Mouse (Mus musculus) left cerebral cortex, postnatal 14 days (tissue): ENCODE measurements around the gene Myo16. TPM values are rescaled to one million over a fixed set of nuclear protein-coding genes. Genes with fewer than 3 reads are reported as not detected.

Experiments used
- DNase-seq, 2 experiments: peaks; one replicate each; pipeline ENCODE4 v3.0.0; 2021 to 2022; ENCODE audit warnings: low spot score in 2 of 2, mixed read lengths in 1 of 2
- intact Hi-C: fragments of 180-260 bp; cut with DNase I; formaldehyde crosslinking; loops from one replicate; pipeline ENCODE4 v1.15.1; 2025
- total RNA-seq, 2 experiments: library from RNA; stranded (reverse); gene quantifications; 2 replicates each; pipeline ENCODE4 v1.2.3; 2021

The Myo16 gene
- total RNA-seq, 2 experiments from 2014 or later, result 59.3 to 64.5 TPM

DNA sequence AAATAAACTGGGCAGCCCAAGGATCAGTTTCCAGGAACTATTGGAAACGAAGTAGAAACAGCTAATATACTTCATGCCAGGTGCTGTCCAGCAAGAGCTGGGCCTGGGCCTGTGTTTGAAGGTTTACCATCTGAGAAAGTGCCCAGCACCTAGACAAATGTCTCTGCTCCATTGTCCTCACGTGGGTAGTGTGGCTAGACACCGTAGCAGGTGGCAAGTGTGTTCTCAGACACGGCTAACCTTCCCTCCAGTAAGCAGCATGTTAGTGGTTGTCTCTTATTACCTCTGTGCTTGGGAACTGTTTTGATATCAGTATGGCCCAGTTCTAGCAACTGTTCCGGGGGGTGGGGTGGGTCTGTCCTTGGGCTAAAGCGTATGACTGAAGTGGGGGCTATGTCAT, 478.9 kb downstream of the Myo16 start:
- DNase-seq, result no peak

GRCm38 (mm10) chr8:10633360-10634140, 479.8 kb downstream of the Myo16 start:
- no peak for DNase-seq
- intact Hi-C loops, result no loop called here

More for the DNA sequence above, 478.9 kb downstream of the Myo16 start:
- intact Hi-C loops, result no loop called here

DNA sequence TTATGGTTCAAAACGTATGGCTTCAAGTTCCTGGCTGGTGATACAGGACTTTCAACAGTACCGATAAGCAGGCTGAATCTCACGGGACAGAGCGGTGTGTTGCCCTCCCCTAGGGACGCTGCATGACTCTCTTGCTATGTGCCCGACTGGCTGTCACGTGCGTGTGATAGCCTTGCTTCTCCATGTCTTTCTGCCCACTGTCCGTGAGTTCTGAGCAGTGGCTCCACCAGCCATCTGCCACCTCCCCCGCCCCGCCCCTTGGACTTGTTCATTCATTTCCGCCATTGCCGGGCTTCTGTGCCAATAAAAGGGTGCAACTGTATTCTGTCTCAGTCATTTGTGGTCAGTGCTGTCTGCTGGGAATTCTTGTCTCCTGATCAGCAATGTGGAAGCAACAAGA, 480.7 kb downstream of the Myo16 start:
- DNase-seq, result peak; percentile 12 to 20
- intact Hi-C loops, result no loop called here

DNA sequence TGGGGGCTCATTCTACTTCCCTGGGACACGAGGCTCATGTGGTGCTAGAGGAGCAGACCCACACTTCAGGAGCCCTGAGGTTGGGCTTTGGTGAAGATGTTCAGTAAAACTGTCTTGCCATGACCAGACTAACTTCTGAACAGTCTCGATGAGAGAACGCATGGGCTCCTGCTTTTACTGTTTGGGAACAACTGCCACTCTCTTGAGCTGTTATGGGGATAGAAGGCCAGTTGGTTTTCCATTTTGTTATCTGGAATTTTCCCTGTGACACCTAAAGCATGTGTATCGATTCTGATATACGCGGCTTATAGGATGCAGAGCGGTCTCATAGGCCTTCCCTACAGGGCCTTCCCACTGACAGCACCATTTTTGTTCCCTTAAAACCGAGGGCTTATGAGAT, 485.2 kb downstream of the Myo16 start:
- DNase-seq, result no peak
- intact Hi-C loops, result no loop called here

DNA sequence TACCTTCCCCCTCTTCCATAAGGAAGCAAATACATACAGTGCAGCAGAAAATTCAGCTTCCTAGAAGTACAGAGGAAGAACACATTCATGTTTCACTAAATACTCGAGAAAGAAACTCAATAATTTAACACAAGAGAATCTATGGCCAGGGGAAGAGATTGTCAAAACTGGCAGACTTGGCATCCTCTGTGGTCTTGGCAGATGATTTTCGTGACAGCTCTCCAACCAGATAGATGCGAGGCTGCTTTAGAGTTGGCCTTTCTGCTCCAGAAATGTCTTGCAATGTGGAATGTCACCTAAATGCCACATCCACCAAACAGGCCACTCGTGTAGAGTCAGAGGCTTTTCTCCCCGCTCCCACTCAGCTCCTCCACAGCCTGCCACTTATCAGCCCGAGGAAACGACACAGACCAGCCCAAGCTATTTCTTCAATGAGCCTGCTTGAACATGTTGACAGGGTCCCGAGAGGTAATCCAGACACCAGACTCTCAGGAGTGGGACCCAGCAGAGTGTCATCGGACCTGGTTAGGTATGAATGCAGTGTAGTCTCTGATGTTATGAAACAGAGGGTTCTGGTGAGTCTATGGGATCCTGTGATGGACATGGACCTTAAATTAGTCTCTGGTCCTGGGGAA, 486.6 kb downstream of the Myo16 start:
- intact Hi-C loops, result no loop called here
- DNase-seq, result no peak

DNA sequence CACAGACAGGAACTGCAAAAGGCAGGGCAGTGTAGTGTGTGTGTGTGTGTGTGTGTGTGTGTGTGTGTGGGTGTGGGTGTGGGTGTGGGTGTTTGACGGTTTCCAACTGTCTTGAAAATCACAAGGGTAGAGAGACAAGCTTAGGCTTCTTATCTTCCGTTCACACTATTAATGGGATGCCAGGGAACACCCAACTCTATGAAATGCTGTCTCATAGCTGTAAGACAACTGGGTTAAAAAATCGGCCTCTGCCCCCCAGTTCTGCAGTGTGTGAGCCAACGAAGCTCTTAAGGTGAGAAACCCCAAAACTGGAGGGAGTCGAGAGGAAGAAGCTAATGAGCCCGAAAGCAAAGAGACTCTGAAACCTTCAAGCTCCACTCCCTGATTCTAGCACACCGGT, 487.1 kb downstream of the Myo16 start:
- DNase-seq, result no peak

DNA sequence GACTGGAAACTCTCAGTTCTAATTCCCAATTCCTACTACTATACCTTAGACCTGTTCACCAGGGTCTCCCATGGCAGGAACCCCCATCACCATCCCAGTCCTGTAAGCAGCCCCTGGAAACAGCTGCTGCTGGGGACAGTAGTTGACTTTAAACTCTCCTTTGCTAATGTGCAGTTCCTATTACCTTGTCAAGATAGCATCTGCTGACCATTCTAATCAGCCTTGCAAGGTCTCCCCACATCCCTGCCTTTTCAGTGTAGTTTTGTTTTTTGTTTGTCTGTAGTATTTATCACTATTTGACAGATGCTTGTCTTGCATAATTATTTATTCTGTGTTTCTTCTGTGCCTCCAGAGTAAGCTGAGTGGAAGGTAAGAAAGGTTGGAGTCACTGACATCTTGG, 487.6 kb downstream of the Myo16 start:
- DNase-seq, result no peak
- intact Hi-C loops, result no loop called here

More for the DNA sequence above, 487.1 kb downstream of the Myo16 start:
- intact Hi-C loops, result no loop called here

- no peak for DNase-seq
- intact Hi-C loops, result no loop called here
These were observed 489.5 kb downstream of the Myo16 start for GRCm38 (mm10) chr8:10643244-10643643.

GRCm38 (mm10) chr8:10644481-10644880, 490.8 kb downstream of the Myo16 start:
- intact Hi-C loops, result no loop called here
- DNase-seq, result no peak

DNA sequence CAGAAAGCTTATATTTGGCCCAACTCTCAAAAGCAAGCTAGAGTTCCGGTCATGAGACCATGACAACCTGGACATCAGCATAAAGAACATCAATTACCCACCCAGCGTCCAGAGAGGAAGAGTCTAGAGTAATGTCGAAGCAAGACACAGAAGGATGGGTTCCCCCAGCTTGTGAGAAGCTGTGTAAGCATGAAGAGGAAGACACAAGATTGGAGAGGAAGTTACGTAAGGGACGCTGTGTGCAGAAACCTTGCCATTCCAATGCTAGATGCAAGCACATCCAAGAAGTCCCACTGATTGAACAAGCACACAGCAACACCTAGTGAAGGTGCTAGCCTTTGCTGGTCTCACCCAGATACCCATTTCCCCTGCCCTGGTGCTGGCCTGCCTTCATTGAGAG, 492.0 kb downstream of the Myo16 start:
- intact Hi-C loops, result no loop called here
- no peak for DNase-seq

GRCm38 (mm10) chr8:10646485-10646884, 492.8 kb downstream of the Myo16 start:
- DNase-seq, result no peak
- intact Hi-C loops, result no loop called here

- intact Hi-C loops, result no loop called here
- no peak for DNase-seq
These were observed 498.0 kb downstream of the Myo16 start for GRCm38 (mm10) chr8:10651546-10652315.

DNA sequence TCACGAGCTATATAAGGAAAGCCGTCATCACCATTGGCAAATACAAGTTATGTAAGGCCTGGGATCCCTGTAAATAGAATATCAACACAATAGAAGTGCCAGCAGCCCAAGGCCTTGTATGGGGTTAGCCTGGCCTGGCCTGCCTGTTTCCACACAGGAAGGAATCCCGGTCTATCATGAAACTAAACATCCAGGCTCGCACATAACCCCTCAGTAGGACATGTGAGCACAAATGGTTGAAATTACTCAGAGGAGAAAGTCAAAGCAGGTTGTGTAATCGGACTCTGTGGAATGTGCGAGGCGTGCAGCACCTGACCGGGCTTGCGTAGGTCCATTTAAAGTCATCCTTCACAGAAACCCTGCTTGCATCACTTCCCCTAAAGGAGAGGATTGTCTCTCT, 499.6 kb downstream of the Myo16 start:
- intact Hi-C loops, result no loop called here
- no peak for DNase-seq

- intact Hi-C loops, result no loop called here
- DNase-seq, result no peak
These were observed 501.3 kb downstream of the Myo16 start for GRCm38 (mm10) chr8:10654922-10655518.

DNA sequence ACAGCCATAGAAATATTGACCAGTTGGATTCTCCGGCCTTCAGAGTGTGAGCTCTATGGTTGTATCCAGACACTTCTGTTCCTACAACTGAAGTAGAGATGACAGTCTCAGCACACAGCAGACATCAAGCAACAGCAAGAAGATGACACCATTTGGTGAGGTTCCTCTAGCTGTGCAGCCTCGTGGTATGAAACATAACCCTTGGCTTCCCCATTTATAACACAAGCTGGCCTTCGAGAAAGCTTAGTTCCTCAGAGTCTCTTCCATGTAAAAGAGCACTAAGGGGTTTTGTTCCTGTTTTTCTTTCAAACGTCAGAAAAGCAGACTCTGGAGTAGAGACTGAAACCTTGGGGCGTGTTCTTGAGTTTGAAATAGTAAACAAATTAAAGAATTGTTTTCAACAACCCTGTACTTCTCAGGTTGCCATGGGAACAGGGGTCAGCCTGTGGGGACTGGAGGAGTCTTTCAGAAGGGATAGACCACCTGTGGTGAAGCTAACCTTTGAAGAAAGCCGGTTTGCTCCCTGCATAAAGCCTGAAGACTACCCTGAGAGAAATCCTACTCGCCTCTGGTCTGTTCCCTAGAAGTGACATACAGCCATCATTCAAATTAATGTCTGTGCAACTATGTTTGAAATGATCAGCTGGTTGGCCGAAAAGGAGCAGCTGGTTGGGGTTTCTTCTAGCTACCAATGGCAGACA, 510.2 kb downstream of the Myo16 start:
- intact Hi-C loops, result no loop called here
- DNase-seq, result no peak

- no peak for DNase-seq
- intact Hi-C loops, result no loop called here
These were observed 511.3 kb downstream of the Myo16 start for GRCm38 (mm10) chr8:10664861-10665543.

DNA sequence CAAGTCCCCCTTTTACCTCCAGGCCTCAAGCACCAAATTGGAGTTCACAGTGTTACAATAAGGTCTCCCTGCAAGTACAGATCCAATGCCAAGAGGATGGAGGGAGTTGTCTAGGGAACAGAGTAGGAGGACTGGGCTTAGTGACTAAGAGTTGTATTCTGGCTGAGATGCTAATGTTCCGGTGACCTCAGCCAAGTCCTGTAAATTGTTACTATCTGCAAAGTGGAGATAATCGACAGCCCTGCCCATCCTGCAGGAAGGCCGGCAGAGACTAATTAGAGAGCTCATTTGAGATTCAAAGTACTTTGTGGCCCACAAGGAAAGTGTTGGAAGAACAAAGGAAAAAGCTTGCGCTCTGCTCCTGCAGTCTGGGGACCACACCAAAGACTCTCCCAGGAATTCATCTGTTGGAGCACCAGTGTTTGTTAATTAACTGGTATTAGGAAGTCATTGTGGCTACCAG, 512.1 kb downstream of the Myo16 start:
- intact Hi-C loops, result no loop called here

DNA sequence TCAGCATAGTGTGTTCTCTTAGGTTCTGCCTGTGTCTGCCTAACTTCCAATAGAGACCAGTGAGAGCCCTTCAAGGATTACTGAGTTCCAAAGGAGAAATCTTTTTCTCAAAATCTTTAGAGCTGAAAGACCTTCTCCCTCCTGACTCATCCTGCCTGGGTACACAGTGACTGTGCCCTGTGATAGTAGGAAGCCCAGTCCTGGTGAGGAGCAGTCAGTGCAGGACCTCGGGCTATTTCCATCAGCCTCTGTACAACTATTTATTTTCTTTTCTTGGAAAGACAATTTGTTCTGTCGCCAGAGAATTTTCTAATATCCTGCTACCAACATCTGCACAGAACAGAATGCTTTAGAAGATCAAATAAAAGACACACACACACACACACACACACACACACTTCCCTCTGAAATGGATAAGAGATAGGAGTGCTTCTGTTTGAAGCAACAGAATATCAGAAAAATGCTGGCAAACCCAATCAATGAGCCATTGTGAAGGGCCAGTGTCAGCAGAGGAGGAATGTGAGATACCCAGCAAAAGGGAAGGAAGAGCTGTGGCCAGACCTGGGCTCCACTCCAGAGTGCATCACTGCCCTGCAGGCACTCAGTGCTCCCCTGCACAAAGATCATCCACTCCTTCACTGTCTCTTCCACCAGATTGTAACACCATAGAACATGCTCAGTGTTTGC, 518.3 kb downstream of the Myo16 start:
- DNase-seq, result peak in 1 of 2 experiments; percentile 8
- intact Hi-C loops, result no loop called here

More for the DNA sequence above, 512.1 kb downstream of the Myo16 start:
- DNase-seq, result no peak
